Mouse (Mus musculus): ENCODE data around the gene Cds2.
A peak's percentile ranks its signal among the peaks of the same experiment; 100 is the strongest.

- no peak for TF ChIP-seq MAFK (IDR thresholded peaks at IDR 0.05; ENCODE audit: insufficient read depth, low read depth, low read length)
- TF ChIP-seq HCFC1 (IDR thresholded peaks at IDR 0.05; ENCODE audit: borderline replicate concordance, insufficient read depth, low read length): no peak
- peak; percentile 28; the same call in 1 of the 2 replicates for TF ChIP-seq ZNF384 (IDR thresholded peaks at IDR 0.05; ENCODE audit: low read depth, low read length)
- no peak for TF ChIP-seq ZC3H11A (IDR thresholded peaks at IDR 0.05; ENCODE audit: borderline replicate concordance, low read depth, low read length)
- no peak for TF ChIP-seq CHD2 (IDR thresholded peaks at IDR 0.05; ENCODE audit: low read depth, low read length)
Measured at GRCm38 (mm10) chr2:132262175-132262574, 773 bp upstream of the Cds2 start.

Data from ES-E14 (cell line).